Mouse (Mus musculus) splenic B cell, adult 2 months (primary cell): ENCODE measurements around the gene Gstm1.

Source experiments
- DNase-seq: peaks from one replicate; pipeline ENCODE4 v3.0.0-alpha.2; 2011; ENCODE audit warnings: low read depth, low spot score
- H3K27me3 ChIP-seq: 2 replicates; pipeline ENCODE4 v1.6.1; 2012; ENCODE audit warnings: mild to moderate bottlenecking, low read length, moderate library complexity, mixed read lengths; ENCODE audit not compliant: control insufficient read depth, poor library complexity, insufficient read depth, severe bottlenecking
- H3K36me3 ChIP-seq: 2 replicates; pipeline ENCODE4 v1.6.1; 2012; ENCODE audit warnings: mild to moderate bottlenecking, low read length, moderate library complexity, mixed read lengths; ENCODE audit not compliant: control insufficient read depth, poor library complexity, insufficient read depth, severe bottlenecking

Gstm1 gene

DNA sequence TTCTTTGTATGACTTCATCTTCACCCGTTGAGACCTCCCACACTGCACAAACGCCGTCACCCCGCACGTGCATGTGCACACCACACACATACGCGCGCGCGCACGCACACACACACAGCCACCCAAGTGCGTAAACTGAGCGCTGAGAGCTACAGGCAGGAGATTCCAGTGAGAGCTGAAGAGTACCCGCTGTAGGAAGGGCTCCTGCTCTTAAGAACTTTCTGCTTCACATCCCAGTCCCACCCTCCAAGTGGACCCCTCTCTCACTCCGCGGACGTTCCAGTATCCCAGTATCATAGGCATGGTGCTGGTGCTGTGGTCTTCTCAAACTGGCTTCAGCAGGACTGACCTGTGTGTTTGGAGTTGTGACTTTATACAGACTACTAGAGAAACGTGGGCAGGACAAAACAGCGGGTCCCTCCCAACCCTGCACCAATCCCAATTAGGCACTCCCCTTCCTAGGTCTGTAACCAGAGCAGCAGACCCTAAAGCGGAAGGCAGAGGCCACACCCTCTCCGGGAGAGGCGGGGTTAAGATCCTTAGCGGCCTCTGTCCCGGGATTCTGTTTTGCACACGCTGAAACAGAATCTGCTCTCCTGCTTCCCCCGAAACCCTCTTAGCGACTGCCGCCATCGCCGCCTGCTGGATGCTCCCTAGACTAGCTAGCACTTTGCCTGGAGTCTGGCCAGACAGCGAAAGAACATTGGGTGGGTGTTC, at the start of gene Gstm1:
TSS of gene Gstm1 (minus strand) at position 501 of the 717 bp plus-strand sequence.
- H3K36me3 ChIP-seq = no peaks in the 10 kb centered on the region
- no peaks in the 10 kb centered on the region for H3K27me3 ChIP-seq
- peak; percentile 74 for DNase-seq

DNA sequence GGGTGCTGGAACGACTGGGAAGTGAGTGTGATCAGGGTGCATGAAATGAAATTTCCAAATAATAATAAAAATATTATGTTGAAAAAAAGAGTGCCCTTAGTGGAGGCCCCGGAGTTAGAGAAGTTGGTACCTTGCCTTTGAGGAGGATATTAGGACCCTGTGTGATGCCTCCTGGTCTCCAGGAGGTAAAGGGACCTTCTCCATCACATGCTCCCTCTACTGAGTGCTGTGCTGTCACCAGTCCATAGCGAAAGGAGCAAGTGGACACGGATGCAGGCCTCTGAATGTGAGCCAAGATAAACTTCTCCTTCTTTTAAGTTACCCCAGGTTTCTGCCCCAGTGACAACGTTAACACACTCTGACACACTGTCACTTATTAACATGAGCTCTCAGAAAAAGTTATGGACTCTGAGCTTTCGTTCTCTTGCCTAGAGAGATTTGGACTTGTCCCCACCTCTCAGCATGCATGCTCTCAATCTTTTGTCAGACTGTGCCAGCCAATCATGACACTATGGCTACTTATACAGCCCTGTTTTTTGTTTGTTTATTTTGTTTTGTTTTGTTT, 49.7 kb upstream of the Gstm1 start:
- no peaks in the 10 kb centered on the region for H3K27me3 ChIP-seq
- no peaks in the 10 kb centered on the region for H3K36me3 ChIP-seq
- no peak for DNase-seq

DNA sequence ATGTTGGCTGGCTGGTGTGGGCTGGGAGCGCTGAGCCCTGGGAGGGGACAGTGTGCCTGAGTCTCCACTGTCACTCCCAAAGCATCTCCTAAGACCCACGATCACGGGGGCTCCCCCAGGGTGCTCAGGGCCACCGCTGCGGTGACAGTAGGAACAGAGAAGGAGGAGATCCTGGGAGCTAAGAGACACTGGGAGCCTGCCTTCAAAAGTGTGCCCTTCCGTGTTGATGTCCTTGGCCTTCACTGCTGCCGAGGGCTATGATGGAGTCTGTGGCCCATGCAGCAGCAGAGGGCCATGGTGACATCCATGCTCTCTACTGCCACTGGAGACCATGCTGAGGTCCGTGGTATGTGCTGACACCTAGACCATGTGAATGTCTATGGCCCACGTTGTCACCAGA, 47.8 kb upstream of the Gstm1 start:
- DNase-seq = no peak
- Histone ChIP-seq H3K36me3 (no peaks in the 10 kb centered on the region), H3K27me3 (no peaks in the 10 kb centered on the region)

GRCm38 (mm10) chr3:108064672-108065071, 46.9 kb upstream of the Gstm1 start:
- no peak for DNase-seq
- Histone ChIP-seq H3K36me3 (no peaks in the 10 kb centered on the region), H3K27me3 (no peaks in the 10 kb centered on the region)

- H3K36me3 ChIP-seq = no peaks in the 10 kb centered on the region
- DNase-seq = no peak
- H3K27me3 ChIP-seq = no peaks in the 10 kb centered on the region
Measured at GRCm38 (mm10) chr3:108062648-108063047, 44.9 kb upstream of the Gstm1 start.

DNA sequence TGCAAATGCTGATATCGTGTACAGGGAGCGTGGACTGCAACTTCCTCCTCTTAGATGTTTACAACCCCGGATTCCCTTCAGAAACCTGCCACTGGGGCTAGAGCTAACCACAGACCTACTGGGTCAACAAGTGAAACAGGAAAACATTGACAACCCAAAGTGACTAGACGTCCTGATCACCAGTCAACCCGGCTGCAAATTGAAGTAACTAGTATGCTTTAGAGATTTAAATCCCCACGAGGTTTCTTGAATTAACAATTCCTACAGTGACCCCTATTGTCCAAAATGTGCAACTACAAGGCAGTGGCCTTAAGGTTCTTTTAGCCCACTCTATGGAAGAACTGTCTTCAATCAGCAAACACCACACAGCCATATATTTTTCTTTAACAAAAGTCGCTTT, 43.6 kb upstream of the Gstm1 start:
- Histone ChIP-seq H3K27me3 (no peaks in the 10 kb centered on the region), H3K36me3 (no peaks in the 10 kb centered on the region)
- DNase-seq = peak; percentile 85

- DNase-seq = no peak
- H3K27me3 ChIP-seq = no peaks in the 10 kb centered on the region
- no peaks in the 10 kb centered on the region for H3K36me3 ChIP-seq
Measured at GRCm38 (mm10) chr3:108050493-108050892, 32.7 kb upstream of the Gstm1 start.

DNA sequence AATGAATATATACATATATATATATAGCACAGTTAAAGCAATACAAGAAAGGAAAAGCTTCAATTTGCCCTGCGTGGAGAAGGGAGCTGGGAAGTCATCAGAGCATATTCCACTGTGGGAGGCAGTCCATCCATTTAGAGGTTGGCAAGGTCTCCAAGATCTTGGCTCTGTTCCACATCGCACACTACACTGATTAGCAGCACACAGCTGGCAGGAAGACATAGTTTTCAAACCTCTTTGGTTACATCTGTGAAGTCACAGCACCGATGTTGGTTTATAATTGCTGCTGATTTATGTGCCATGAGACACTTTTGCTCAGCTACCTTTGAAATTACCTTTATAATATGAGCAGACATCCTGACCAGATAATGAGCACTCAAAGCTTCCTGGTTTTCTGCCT, 30.5 kb upstream of the Gstm1 start:
- DNase-seq = no peak
- Histone ChIP-seq H3K36me3 (no peaks in the 10 kb centered on the region), H3K27me3 (no peaks in the 10 kb centered on the region)

DNA sequence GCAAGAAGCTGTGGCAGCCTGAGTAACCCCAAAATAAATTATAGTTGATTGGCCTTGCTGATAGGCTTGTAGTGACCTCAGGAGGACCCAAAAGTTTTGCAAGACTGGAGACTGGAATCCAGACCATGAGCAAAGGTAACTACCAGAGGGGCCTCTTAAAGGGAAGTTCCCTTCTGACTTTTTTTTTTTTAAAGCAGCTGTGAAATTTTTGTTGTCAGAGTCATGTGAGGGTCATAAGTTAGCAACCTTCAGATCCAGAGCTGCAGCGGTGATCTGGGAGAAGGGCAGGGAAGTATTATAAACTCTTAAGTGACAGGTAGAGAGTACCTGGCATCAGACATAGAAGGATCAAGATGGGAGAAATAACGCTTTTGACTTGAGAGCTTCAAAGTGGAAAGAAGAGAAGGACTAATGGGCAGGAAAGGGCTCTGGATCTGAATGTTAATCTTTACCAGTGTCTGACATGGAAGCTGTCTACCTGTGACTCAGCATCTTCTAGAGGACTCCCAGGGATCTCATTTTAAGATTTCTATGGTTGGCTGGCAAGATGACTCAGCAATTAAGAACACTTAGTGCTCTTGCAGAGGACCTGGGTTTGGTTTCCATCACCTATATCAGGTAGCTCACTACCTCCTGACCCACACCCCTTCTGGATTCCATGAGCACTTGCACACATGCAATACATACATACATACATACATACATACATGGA, 29.3 kb upstream of the Gstm1 start:
- no peak for DNase-seq

GRCm38 (mm10) chr3:108044394-108045140, 26.8 kb upstream of the Gstm1 start, which contains the start of gene Gstm4:
Gstm4 (minus strand) TSS chr3:108044894.
- no peaks in the 10 kb centered on the region for H3K36me3 ChIP-seq
- no peaks in the 10 kb centered on the region for H3K27me3 ChIP-seq
- DNase-seq = peak; percentile 88

More for the DNA sequence above, 29.3 kb upstream of the Gstm1 start:
- Histone ChIP-seq H3K27me3 (no peaks in the 10 kb centered on the region), H3K36me3 (no peaks in the 10 kb centered on the region)

DNA sequence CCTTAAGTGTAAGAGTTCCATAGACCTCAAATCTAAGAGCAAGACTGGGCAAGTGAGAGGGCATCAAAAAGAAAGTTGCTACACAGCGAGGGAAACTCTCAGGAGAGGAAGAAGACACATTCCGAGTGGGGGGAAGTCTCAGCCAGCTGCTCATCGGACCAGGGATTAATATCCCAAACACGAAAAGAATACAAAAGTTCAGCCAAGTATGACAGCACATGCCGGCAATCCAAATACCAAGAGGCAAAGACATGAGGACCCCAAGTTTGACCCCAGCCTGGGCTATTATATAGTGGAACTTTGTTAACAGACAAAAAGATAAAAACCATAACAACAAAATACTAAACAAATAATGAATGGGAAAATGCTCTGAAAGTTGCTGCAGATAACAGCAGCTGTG, 15.4 kb upstream of the Gstm1 start:
- DNase-seq = no peak
- H3K27me3 ChIP-seq = no peaks in the 10 kb centered on the region
- no peaks in the 10 kb centered on the region for H3K36me3 ChIP-seq

DNA sequence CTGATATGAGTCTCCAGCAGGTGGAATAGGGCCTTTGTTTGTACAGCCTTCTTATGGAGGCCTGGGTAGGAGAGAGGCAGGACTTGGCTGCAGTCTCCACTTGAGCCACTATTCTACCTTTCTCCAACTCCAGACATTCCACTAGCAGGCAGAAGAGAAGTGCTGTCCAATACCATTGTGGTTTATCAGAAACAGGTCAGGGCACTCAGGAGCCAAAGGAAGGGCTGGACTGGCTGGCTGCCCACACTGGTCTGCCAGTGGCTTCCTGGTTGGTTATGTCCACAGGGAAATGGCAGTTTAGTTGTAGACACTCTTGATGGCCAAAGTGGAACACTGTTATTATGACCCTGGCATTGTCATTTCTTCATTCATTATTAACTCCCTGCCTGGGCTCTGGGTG, 14.3 kb upstream of the Gstm1 start:
- no peaks in the 10 kb centered on the region for H3K27me3 ChIP-seq
- no peak for DNase-seq
- H3K36me3 ChIP-seq = no peaks in the 10 kb centered on the region

DNA sequence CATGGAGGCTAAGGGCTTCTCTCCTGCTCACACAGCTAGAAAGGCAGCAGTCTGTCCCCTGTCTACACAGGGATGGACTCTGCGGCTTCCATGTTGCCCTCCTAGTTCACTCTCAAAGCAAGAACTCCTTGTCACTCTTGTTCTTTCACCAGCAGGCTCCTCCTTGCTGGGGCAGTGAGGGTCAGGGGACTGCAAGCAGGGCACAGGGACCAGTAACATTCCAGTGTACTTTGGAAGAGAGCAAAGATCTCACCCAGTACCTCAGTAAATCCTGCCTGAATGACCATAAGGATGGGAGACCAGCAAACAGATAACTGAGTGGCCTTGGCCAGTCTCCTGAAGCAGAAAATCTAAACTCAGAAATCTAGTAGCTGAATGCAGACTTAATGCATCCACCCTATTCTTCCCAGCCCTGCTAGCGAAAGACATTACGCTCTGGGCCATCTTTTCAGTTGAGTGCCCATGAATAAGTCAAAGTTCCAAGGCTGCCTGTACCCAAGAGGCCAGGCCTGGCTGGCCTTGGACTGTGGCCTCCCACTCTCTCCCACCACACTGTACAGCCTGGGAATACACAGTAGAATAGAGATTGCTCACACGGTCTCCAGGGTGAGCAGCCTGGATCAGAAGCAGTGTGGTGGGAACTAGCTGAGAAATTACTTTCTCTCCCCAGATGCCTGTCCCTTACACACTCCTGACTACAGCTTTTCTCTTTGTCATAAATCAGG, 11.0 kb upstream of the Gstm1 start:
- Histone ChIP-seq H3K27me3 (no peaks in the 10 kb centered on the region), H3K36me3 (no peaks in the 10 kb centered on the region)
- DNase-seq = no peak

- Histone ChIP-seq H3K27me3 (no peaks in the 10 kb centered on the region), H3K36me3 (no peaks in the 10 kb centered on the region)
- DNase-seq = no peak
Measured at GRCm38 (mm10) chr3:108026597-108026996, 8.8 kb upstream of the Gstm1 start.
